11 mouse cellular contexts compared by ENCODE assay signal in genomic region chr8:80611441-80611751, GRCm38 (mm10). TPM values are rescaled to one million over a fixed set of nuclear protein-coding genes. Genes with fewer than 3 reads are reported as not detected.
DNase-seq lines count a peak whose midpoint lies in the region; ATAC-seq and TF ChIP-seq lines count a peak whose summit lies in the region.
"Had no signal": no experiment of that assay in that cellular context is flagged by ENCODE, and none has a peak within 500 bp of the region (broad histone marks: within the 10 kb centered on the region; RNA-seq: fewer than 3 reads in every experiment).

No protein-coding gene starts in this region.

- H3K9ac ChIP-seq in embryonic facial prominence, embryonic 12.5 days = no peak overlapping the region
- H3K9ac ChIP-seq in hindbrain, postnatal 0 days (replicated peaks; ENCODE audit: low read length) = no peak overlapping the region
- H3K9ac ChIP-seq: liver, embryonic 15.5 days had no signal

- TF ChIP-seq POLR2A in olfactory bulb, adult 2 months (IDR thresholded peaks at IDR 0.05; ENCODE audit: insufficient read depth, low read depth, low read length) = no peak

- H3K4me1 ChIP-seq in embryonic facial prominence, embryonic 12.5 days = peaks cover 8% of the 10 kb centered on the region; the same call in 1 of the 2 replicates
- no peaks in the 10 kb centered on the region for H3K4me1 ChIP-seq in hindbrain, postnatal 0 days (ENCODE audit: insufficient read depth, low read length)
- peaks cover 11% of the 10 kb centered on the region for H3K4me1 ChIP-seq in olfactory bulb, adult 2 months (ENCODE audit: control insufficient read depth, insufficient read depth, low read length)
- H3K4me1 ChIP-seq: liver, embryonic 15.5 days had no signal

- WGBS in embryonic facial prominence, embryonic 12.5 days = 4% methylated on average over 12 of the region's 12 CpGs
- 5% methylated on average over 12 of the region's 12 CpGs for WGBS in hindbrain, postnatal 0 days
- WGBS in olfactory bulb, adult 2 months = 2% methylated on average over 12 of the region's 12 CpGs

- H3K27ac ChIP-seq in embryonic facial prominence, embryonic 12.5 days = no peak overlapping the region
- no peak overlapping the region for H3K27ac ChIP-seq in hindbrain, postnatal 0 days
- no peak overlapping the region for H3K27ac ChIP-seq in olfactory bulb, adult 2 months (ENCODE audit: insufficient read depth, low read depth, low read length)
- H3K27ac ChIP-seq: liver, embryonic 15.5 days had no signal

- DNase-seq in kidney, postnatal 4 days = peak; percentile 7 to 12
- DNase-seq in kidney, postnatal 14 days = no peak
- peak; percentile 57 for DNase-seq in hindbrain, postnatal 0 days (ENCODE audit: low spot score)
- no peak for DNase-seq in gastrocnemius, adult 18-20 months (ENCODE audit: low spot score)
- no peak for DNase-seq in B cell, adult 2 months
- no peak for DNase-seq in frontal cortex, postnatal 36 days (ENCODE audit: low spot score in 2 of 2)
- DNase-seq: spleen, adult 18-20 months had no signal

- no peaks in the 10 kb centered on the region for H3K36me3 ChIP-seq in embryonic facial prominence, embryonic 12.5 days
- H3K36me3 ChIP-seq in hindbrain, postnatal 0 days (ENCODE audit: insufficient read depth, low read length) = no peaks in the 10 kb centered on the region
- H3K36me3 ChIP-seq: liver, embryonic 15.5 days had no signal

- H3K4me2 ChIP-seq in embryonic facial prominence, embryonic 12.5 days (replicated peaks) = peak overlapping the region; percentile 47
- H3K4me2 ChIP-seq in hindbrain, postnatal 0 days (ENCODE audit: low read depth, low read length) = peak overlapping the region; percentile 75
- H3K4me2 ChIP-seq: liver, embryonic 15.5 days had no signal

- no peaks in the 10 kb centered on the region for H3K9me3 ChIP-seq in embryonic facial prominence, embryonic 12.5 days
- no peaks in the 10 kb centered on the region for H3K9me3 ChIP-seq in hindbrain, postnatal 0 days (ENCODE audit: low read length)
- H3K9me3 ChIP-seq: liver, embryonic 15.5 days had no signal

- TF ChIP-seq CTCF in hindbrain, postnatal 0 days (IDR thresholded peaks at IDR 0.05; ENCODE audit: low read depth) = no peak
- no peak for TF ChIP-seq CTCF in olfactory bulb, adult 2 months (IDR thresholded peaks at IDR 0.05; ENCODE audit: insufficient read depth, low read depth, low read length)

- peak overlapping the region; percentile 25 for H3K4me3 ChIP-seq in embryonic facial prominence, embryonic 12.5 days
- H3K4me3 ChIP-seq in hindbrain, postnatal 0 days (ENCODE audit: low read length) = peak overlapping the region; percentile 37
- peak overlapping the region; percentile 15; the same call in 1 of the 2 replicates for H3K4me3 ChIP-seq in olfactory bulb, adult 2 months (ENCODE audit: insufficient read depth, low read depth, low read length)
- H3K4me3 ChIP-seq: liver, embryonic 15.5 days had no signal

- H3K27me3 ChIP-seq in embryonic facial prominence, embryonic 12.5 days = peaks cover 29% of the 10 kb centered on the region
- peaks cover 6% of the 10 kb centered on the region; the same call in 1 of the 2 replicates for H3K27me3 ChIP-seq in hindbrain, postnatal 0 days (ENCODE audit: insufficient read depth, low read length)

- no peak for ATAC-seq in embryonic facial prominence, embryonic 12.5 days (ENCODE audit: insufficient number of reproducible peaks, insufficient read depth, low FRiP score, low TSS enrichment)
- peak; percentile 45; the same call in 1 of the 2 replicates for ATAC-seq in hindbrain, postnatal 0 days

RNA-seq across cellular contexts. Expression of gene Frem3, which starts 0.5 kb away (rescaled TPM):
- not detected in 2 replicates for polyA plus RNA-seq in embryonic facial prominence, embryonic 12.5 days (2016; fragmentation: Nextera tagmentation; extraction: Ambion mirVana)
- 0.29 and 0.58 TPM in 2 replicates for total RNA-seq in hindbrain, postnatal 0 days (2014; rRNA removed)
- 0.16 and 0.25 TPM in 2 replicates for polyA plus RNA-seq in hindbrain, postnatal 0 days (2015; fragmentation: Nextera tagmentation; extraction: Ambion mirVana)
- not detected in 2 replicates for polyA plus RNA-seq in olfactory bulb, adult 2 months (2012; ENCODE audit: insufficient read depth, insufficient read length, low replicate concordance, missing spikeins)
- total RNA-seq in gastrocnemius, adult 18-20 months (2021) = not detected
- total RNA-seq: hematopoietic stem cell, adult 5-6 weeks had no signal

Comparison
In these comparisons a context has a peak if more than half of its experiments do, and no peak if none do; other contexts are left out.
1. DNase-seq: peak in kidney, postnatal 4 days (2 of 2) and hindbrain, postnatal 0 days (single experiment); none in kidney, postnatal 14 days (single experiment), gastrocnemius, adult 18-20 months (single experiment), B cell, adult 2 months (0 of 2) and frontal cortex, postnatal 36 days (0 of 2).
2. Peak in every context shown above with its lines, with median percentiles within 50 percentile points of each other: H3K4me3 ChIP-seq.